Mouse (Mus musculus): ENCODE measurements at regions not wholly inside any gene's neighbourhood (a gene's known extent, or its start where the extent isn't known, plus 50 kb on each side); places are given as distances from the start of the nearest gene placed in this dataset.

DNA sequence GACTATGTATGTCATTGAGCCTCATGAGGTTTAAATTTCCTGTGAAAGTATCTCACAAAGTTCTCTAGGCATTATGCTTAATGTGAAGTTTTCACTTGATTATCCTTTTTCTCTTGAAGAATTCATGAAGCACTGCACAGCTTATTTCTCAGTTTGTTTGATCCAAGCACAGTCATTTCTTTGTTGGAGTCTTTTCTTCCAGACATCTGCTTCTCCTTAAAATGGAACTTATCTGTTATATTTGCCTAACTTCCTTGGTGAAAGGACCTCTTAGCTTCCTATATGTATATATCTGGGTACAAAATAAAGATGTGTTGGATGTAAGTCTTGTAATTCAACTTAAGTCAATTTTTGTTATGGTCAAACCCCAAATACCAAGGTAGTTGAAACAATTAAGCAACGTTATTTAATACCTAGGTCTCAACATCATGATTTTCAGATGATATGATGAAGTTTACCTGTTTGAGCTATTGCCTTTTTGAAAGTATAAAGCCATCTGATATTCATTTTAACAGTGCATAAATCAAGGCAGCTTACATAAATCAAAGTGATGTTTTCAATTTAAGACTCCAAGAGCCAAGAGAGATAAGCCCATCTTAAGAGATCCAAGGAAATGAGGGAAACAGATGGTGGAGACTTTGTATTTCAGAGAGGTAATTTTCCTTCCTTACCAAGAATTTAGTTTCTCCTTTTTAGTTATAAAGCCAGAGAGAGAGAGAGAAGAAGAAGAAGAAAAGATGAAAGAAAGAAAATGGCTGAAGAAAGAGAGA, 481.0 kb downstream of the Rfpl4b start:
- Histone ChIP-seq H3K27ac (ENCODE audit: low read length) (no peak overlapping the region), H3K36me3 (ENCODE audit: control insufficient read depth, insufficient read depth, low read length) (no peaks in the 10 kb centered on the region), H3K4me1 (ENCODE audit: control insufficient read depth, insufficient read depth, low read length) (no peaks in the 10 kb centered on the region), H3K9me3 (replicated peaks; ENCODE audit: control insufficient read depth, low read length) (no peaks in the 10 kb centered on the region), H3K9ac (ENCODE audit: low read length) (no peak overlapping the region), H3K4me2 (ENCODE audit: low read depth, low read length) (no peak overlapping the region), H3K4me3 (replicated peaks; ENCODE audit: low read length) (no peak overlapping the region), H3K27me3 (ENCODE audit: control insufficient read depth, insufficient read depth, low read length) (no peaks in the 10 kb centered on the region)
- no peak for ATAC-seq (ENCODE audit: insufficient read depth, low FRiP score)
- WGBS = 50% methylated on average over 1 of the region's 1 CpGs

- H3K9me3 ChIP-seq (replicated peaks; ENCODE audit: control insufficient read depth, low read length) = no peaks in the 10 kb centered on the region
- H3K9ac ChIP-seq (ENCODE audit: low read length) = no peak overlapping the region
- no peak overlapping the region for H3K4me3 ChIP-seq (replicated peaks; ENCODE audit: low read length)
- no peak overlapping the region; the same call in none of the 2 replicates for H3K27ac ChIP-seq (ENCODE audit: low read length)
- ATAC-seq (ENCODE audit: insufficient read depth, low FRiP score) = peak; percentile 53; the same call in 1 of the 2 replicates
- 35% methylated on average over 5 of the region's 5 CpGs for WGBS
- H3K27me3 ChIP-seq (ENCODE audit: control insufficient read depth, insufficient read depth, low read length) = no peaks in the 10 kb centered on the region
- H3K4me1 ChIP-seq (ENCODE audit: control insufficient read depth, insufficient read depth, low read length) = no peaks in the 10 kb centered on the region
- H3K4me2 ChIP-seq (ENCODE audit: low read depth, low read length) = no peak overlapping the region
- H3K36me3 ChIP-seq (ENCODE audit: control insufficient read depth, insufficient read depth, low read length) = no peaks in the 10 kb centered on the region
Measured at GRCm38 (mm10) chr10:38308716-38309392, 512.7 kb downstream of the Rfpl4b start.

- H3K4me3 ChIP-seq (replicated peaks; ENCODE audit: low read length) = no peak overlapping the region
- 52% methylated on average over 2 of the region's 2 CpGs for WGBS
- H3K36me3 ChIP-seq (ENCODE audit: control insufficient read depth, insufficient read depth, low read length) = no peaks in the 10 kb centered on the region
- no peak overlapping the region for H3K9ac ChIP-seq (ENCODE audit: low read length)
- H3K4me1 ChIP-seq (ENCODE audit: control insufficient read depth, insufficient read depth, low read length) = no peaks in the 10 kb centered on the region
- ATAC-seq (ENCODE audit: insufficient read depth, low FRiP score) = no peak
- no peak overlapping the region for H3K4me2 ChIP-seq (ENCODE audit: low read depth, low read length)
- H3K9me3 ChIP-seq (replicated peaks; ENCODE audit: control insufficient read depth, low read length) = no peaks in the 10 kb centered on the region
- no peak overlapping the region for H3K27ac ChIP-seq (ENCODE audit: low read length)
- no peaks in the 10 kb centered on the region for H3K27me3 ChIP-seq (ENCODE audit: control insufficient read depth, insufficient read depth, low read length)
Measured at GRCm38 (mm10) chr10:38295724-38296123, 525.9 kb downstream of the Rfpl4b start.

DNA sequence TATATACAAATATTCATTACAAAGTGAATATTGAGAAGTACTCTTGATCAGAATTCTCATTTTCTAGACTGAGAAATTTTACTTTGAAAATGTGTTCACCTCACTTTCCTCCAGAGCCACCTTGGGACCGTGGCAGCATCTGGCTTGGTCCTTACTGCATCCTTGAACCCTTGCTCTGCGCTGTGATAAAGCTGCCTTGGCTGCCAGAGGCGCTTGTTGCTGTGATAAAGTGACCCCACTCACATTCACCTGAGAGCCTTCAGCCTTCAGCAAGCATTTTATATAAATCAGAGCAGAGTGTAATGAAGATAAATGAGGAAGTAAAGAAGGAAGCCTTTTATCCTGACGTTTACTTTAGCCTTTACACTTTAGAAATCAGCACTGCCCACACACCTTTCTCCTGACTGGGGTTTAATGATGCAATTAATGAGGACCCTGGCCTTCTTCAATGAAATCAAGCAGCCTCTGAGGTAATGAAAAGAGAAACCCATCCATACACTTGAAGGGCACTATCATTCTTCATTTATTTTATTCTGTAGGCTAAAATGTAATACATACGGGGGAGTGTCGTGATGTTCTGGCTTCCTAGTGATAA, 532.8 kb downstream of the Rfpl4b start:
- no peak overlapping the region for H3K4me2 ChIP-seq (ENCODE audit: low read depth, low read length)
- H3K36me3 ChIP-seq (ENCODE audit: control insufficient read depth, insufficient read depth, low read length) = no peaks in the 10 kb centered on the region
- no peak for ATAC-seq (ENCODE audit: insufficient read depth, low FRiP score)
- 36% methylated on average over 6 of the region's 6 CpGs for WGBS
- H3K4me3 ChIP-seq (replicated peaks; ENCODE audit: low read length) = no peak overlapping the region
- no peak overlapping the region for H3K9ac ChIP-seq (ENCODE audit: low read length)
- no peaks in the 10 kb centered on the region for H3K4me1 ChIP-seq (ENCODE audit: control insufficient read depth, insufficient read depth, low read length)
- no peaks in the 10 kb centered on the region for H3K27me3 ChIP-seq (ENCODE audit: control insufficient read depth, insufficient read depth, low read length)
- no peaks in the 10 kb centered on the region for H3K9me3 ChIP-seq (replicated peaks; ENCODE audit: control insufficient read depth, low read length)
- no peak overlapping the region for H3K27ac ChIP-seq (ENCODE audit: low read length)

DNA sequence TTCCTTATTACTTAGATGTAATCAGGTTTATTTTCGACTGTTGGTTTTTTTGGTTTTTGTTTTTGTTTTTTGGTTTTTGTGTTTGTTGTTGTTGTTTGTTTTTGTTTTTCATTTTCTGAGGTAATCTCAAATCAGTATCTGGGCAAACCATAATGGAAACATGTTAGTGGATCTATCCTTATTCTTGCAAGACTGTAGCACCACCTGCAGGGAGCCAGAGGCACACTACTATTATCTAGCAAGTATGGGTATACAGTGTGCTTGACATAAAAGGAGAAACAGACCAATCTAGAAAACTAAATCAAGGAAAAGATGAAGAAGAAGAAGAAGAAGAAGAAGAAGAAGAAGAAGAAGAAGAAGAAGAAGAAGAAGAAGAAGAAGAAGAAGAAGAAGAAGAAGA, 552.4 kb downstream of the Rfpl4b start:
- Histone ChIP-seq H3K9ac (ENCODE audit: low read length) (no peak overlapping the region), H3K4me3 (replicated peaks; ENCODE audit: low read length) (no peak overlapping the region), H3K27ac (ENCODE audit: low read length) (no peak overlapping the region), H3K4me1 (ENCODE audit: control insufficient read depth, insufficient read depth, low read length) (no peaks in the 10 kb centered on the region), H3K9me3 (replicated peaks; ENCODE audit: control insufficient read depth, low read length) (no peaks in the 10 kb centered on the region), H3K27me3 (ENCODE audit: control insufficient read depth, insufficient read depth, low read length) (no peaks in the 10 kb centered on the region), H3K4me2 (ENCODE audit: low read depth, low read length) (no peak overlapping the region), H3K36me3 (ENCODE audit: control insufficient read depth, insufficient read depth, low read length) (no peaks in the 10 kb centered on the region)
- 94% methylated on average over 1 of the region's 1 CpGs for WGBS
- no peak for ATAC-seq (ENCODE audit: insufficient read depth, low FRiP score)

DNA sequence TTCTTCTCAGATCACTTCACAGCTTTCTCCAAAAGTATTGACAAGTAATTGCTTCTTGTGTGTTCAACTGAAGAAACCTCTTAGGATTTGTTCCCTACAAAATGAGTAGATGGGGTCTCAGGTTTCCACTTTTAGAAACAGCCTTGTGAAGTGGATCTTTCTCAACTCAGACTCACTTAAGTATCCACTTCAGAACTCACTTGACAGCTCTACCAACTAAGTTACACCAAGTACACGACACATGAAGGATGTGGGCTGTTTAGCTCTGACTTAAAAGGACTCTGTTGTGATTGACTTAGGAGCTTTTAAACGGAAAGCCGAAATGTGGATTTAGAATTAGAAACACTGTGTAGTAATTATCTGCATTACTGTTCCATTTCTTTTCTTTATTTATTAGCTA, 556.0 kb downstream of the Rfpl4b start:
- 61% methylated on average over 3 of the region's 3 CpGs for WGBS
- no peak overlapping the region for H3K4me2 ChIP-seq (ENCODE audit: low read depth, low read length)
- no peak overlapping the region for H3K4me3 ChIP-seq (replicated peaks; ENCODE audit: low read length)
- no peaks in the 10 kb centered on the region for H3K4me1 ChIP-seq (ENCODE audit: control insufficient read depth, insufficient read depth, low read length)
- no peaks in the 10 kb centered on the region for H3K27me3 ChIP-seq (ENCODE audit: control insufficient read depth, insufficient read depth, low read length)
- H3K27ac ChIP-seq (ENCODE audit: low read length) = no peak overlapping the region
- H3K36me3 ChIP-seq (ENCODE audit: control insufficient read depth, insufficient read depth, low read length) = no peaks in the 10 kb centered on the region
- H3K9me3 ChIP-seq (replicated peaks; ENCODE audit: control insufficient read depth, low read length) = no peaks in the 10 kb centered on the region
- H3K9ac ChIP-seq (ENCODE audit: low read length) = no peak overlapping the region
- no peak for ATAC-seq (ENCODE audit: insufficient read depth, low FRiP score)

GRCm38 (mm10) chr10:38246821-38247220, 574.8 kb downstream of the Rfpl4b start:
- no peaks in the 10 kb centered on the region for H3K9me3 ChIP-seq (replicated peaks; ENCODE audit: control insufficient read depth, low read length)
- no peak overlapping the region for H3K9ac ChIP-seq (ENCODE audit: low read length)
- no peak for ATAC-seq (ENCODE audit: insufficient read depth, low FRiP score)
- H3K4me1 ChIP-seq (ENCODE audit: control insufficient read depth, insufficient read depth, low read length) = no peaks in the 10 kb centered on the region
- no peak overlapping the region for H3K4me2 ChIP-seq (ENCODE audit: low read depth, low read length)
- no peaks in the 10 kb centered on the region for H3K27me3 ChIP-seq (ENCODE audit: control insufficient read depth, insufficient read depth, low read length)
- no peak overlapping the region for H3K27ac ChIP-seq (ENCODE audit: low read length)
- WGBS = 72% methylated on average over 1 of the region's 1 CpGs
- no peaks in the 10 kb centered on the region for H3K36me3 ChIP-seq (ENCODE audit: control insufficient read depth, insufficient read depth, low read length)
- no peak overlapping the region for H3K4me3 ChIP-seq (replicated peaks; ENCODE audit: low read length)
